Mouse (Mus musculus): Measurements from ENCODE around the gene Kcnd2.

DNA sequence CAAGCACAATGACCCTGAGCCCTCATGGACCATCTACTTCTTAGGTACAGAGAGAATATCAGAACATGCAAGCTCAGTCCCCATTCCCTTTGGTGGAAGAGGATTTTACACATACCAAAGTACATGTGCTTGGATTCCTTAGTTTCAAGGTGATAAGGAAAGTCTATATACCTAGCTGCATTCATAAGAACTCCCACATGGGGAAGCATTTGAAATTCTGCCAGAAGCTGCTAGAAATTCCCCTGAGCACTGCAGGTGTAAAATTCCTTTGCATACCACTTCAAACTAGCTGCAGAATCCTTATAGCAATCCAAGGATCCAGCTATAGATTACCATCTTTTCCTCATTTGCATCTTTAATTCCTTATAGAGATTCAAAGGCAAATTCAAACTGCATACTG is 440.4 kb downstream of the Kcnd2 start:
- TF ChIP-seq CTCF (IDR thresholded peaks at IDR 0.05; ENCODE audit: low read depth), result no peak
- no peak for TF ChIP-seq EP300 (IDR thresholded peaks at IDR 0.05; ENCODE audit: low read depth)
